Mouse (Mus musculus) kidney, postnatal 4 days (tissue): ENCODE results near the gene Eme1.
"Not testable (repeated sequence)": the region's sequence is repeated elsewhere in the genome, so short reads cannot be mapped to it uniquely, and the experiment has no call there.

Experiments
- DNase-seq, 2 experiments: peaks; one replicate each; pipeline ENCODE4 v3.0.0; 2021; ENCODE audit warnings: mixed read lengths in 2 of 2

Eme1 gene

GRCm38 (mm10) chr11:94653663-94654436, at the start of gene Eme1, which contains the start of gene Mrpl27:
Gene Eme1 (minus strand): TSS chr11:94653964.
Gene Mrpl27 (plus strand): TSS chr11:94653767.
- DNase-seq, result peak; percentile 90 to 92

- DNase-seq, result no peak
Measured at GRCm38 (mm10) chr11:94702216-94702610, 48.4 kb upstream of the Eme1 start.

- DNase-seq, result peak; percentile 58 to 70
Measured at GRCm38 (mm10) chr11:94701401-94702215, 47.8 kb upstream of the Eme1 start.

GRCm38 (mm10) chr11:94699399-94699798, 45.6 kb upstream of the Eme1 start:
- no peak for DNase-seq

GRCm38 (mm10) chr11:94697703-94698464, 44.1 kb upstream of the Eme1 start:
- DNase-seq, result no peak

GRCm38 (mm10) chr11:94697140-94697539, 43.4 kb upstream of the Eme1 start:
- DNase-seq, result no peak

GRCm38 (mm10) chr11:94695508-94695907, 41.7 kb upstream of the Eme1 start:
- DNase-seq, result no peak

GRCm38 (mm10) chr11:94692502-94692901, 38.7 kb upstream of the Eme1 start:
- not testable (repeated sequence) for DNase-seq

- DNase-seq, result no peak
Measured at GRCm38 (mm10) chr11:94687178-94687577, 33.4 kb upstream of the Eme1 start.

- no peak for DNase-seq
Measured at GRCm38 (mm10) chr11:94682427-94682826, 28.7 kb upstream of the Eme1 start.

- DNase-seq, result no peak
Measured at GRCm38 (mm10) chr11:94681640-94682039, 27.9 kb upstream of the Eme1 start.

GRCm38 (mm10) chr11:94680639-94681038, 26.9 kb upstream of the Eme1 start:
- no peak for DNase-seq

GRCm38 (mm10) chr11:94677607-94678145, 23.9 kb upstream of the Eme1 start:
- DNase-seq, result no peak

- peak; percentile 93 to 96 for DNase-seq
Measured at GRCm38 (mm10) chr11:94676754-94677606, 23.2 kb upstream of the Eme1 start, which contains the start of gene Xylt2. Gene Xylt2 (minus strand): TSS chr11:94677515.

GRCm38 (mm10) chr11:94676308-94676707, 22.5 kb upstream of the Eme1 start:
- no peak for DNase-seq

- DNase-seq, result no peak
Measured at GRCm38 (mm10) chr11:94675446-94675845, 21.7 kb upstream of the Eme1 start.

- no peak for DNase-seq
Measured at GRCm38 (mm10) chr11:94674984-94675383, 21.2 kb upstream of the Eme1 start.

GRCm38 (mm10) chr11:94665281-94665680, 11.5 kb upstream of the Eme1 start:
- DNase-seq, result no peak

- DNase-seq, result no peak
Measured at GRCm38 (mm10) chr11:94661344-94661743, 7.6 kb upstream of the Eme1 start.

GRCm38 (mm10) chr11:94652973-94653372, 791 bp downstream of the Eme1 start:
- DNase-seq, result no peak

- not testable (repeated sequence) for DNase-seq
Measured at GRCm38 (mm10) chr11:94651241-94651640, 2.5 kb downstream of the Eme1 start.

- no peak for DNase-seq
Measured at GRCm38 (mm10) chr11:94646457-94646856, 7.3 kb downstream of the Eme1 start.
